Mouse (Mus musculus) ovary, adult 10 weeks (tissue): ENCODE data around the gene Nol4l. TPM values are rescaled to one million over a fixed set of nuclear protein-coding genes. Genes with fewer than 3 reads are reported as not detected.

Experiments
- polyA plus RNA-seq: library from polyadenylated mRNA; stranded (reverse); fragments of 350-450 nt; fragmentation: Illumina TruSeq; extraction: RNeasy Lipid Tissue Mini Kit (QIAGEN cat#74804); gene quantifications from one replicate; pipeline ENCODE4 v1.2.3, GENCODE M21; 2014

Nol4l gene
- 7.2 TPM for polyA plus RNA-seq

DNA sequence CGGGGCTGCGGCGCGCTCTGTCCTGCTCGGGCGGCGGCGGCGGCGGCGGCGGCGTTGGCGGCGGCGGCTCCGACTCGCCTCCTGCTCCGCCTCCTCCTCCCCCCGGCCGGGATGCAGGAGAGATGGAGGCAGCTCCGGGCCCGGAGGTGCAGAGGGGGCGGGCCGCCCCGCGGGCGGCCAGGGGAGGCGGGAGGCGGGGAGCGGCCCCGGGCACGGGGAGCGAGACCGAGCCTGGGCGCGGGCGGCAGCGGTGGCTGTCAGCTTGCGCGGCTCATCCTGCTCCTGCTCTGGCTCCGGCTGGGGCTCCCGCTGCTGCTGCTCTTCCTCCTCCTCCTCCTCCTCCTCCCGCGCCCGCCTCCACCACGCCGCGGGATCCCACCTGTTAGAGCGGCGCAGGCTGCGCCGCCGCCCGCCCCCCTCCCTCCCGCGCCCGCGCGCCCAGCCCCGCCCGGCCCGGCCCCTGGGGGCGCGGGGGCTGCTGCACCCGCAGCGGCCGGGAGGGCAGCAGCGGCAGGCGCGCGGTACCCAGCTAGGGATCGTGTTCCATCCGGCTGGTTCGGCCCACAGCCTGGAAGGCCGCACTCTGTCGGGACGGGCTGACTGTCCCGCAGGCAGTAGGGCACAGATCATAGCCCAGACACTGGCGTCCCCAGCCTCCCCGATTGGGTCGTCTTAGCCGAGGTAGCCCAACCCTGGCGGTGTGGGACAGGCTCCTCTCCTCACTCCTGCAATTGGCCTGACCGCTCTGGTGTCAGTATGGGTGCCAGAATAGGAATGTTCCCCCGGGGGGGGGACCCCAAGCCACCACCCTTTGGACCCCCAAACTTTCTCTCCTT lies at the start of gene Nol4l:
Nol4l (minus strand) TSS at position 41 of the 836 bp plus-strand sequence.

DNA sequence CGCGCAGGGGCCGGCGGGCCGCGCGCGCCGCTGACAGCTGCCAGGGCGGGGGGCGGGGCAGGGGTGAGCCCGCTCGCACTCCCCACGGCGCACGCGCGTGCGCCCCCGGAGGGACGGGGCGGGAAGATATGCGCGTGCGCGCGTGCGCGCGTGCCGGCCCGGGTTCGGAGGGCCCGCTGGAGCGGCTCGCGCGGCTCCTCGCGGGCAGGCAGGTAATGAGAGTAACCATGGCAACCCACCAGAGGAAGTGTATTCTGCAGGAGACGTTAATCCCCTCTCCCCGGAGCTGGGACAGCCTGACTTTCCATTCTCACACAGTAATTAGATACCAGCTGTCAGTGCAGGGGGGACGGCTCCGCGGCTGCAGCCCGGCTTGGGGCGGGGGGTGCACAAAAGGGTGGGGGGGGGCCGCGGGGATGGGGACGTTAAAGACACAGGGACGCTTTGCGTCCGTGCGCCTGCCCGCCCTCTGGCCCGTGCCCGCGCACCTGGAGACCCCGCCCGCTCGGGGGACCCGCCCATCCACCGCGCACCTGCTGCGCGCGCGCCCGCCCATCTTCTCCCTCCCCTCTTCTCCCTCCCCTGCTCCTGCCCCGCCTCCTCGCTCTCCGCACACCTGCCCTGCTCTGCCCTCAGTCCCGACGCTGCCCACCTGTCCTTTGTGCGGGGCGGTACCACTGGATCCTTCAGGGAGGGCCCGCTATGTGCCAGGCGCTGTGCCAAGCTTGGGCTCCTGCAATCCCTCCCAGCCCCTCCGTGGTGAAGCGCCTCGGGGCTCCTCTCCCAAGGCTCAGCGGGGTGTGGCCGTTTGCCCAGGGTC lies 37.0 kb downstream of the Nol4l start, which contains the start of gene 4930404H24Rik:
4930404H24Rik (plus strand) TSS at position 218 of the 820 bp plus-strand sequence.

Other genes with a start within 250 kb of the Nol4l start
- 17.8 TPM for gene Kif3b, start 238.6 kb downstream of the Nol4l start, polyA plus RNA-seq
- gene Asxl1, start 184.1 kb downstream of the Nol4l start, polyA plus RNA-seq = 41.0 TPM
- not detected for gene 4930404H24Rik, start 37.2 kb downstream of the Nol4l start, polyA plus RNA-seq
- gene Commd7, start 102.8 kb upstream of the Nol4l start, polyA plus RNA-seq = 10.5 TPM
- gene Dnmt3b, start 119.5 kb upstream of the Nol4l start, polyA plus RNA-seq = 3.4 TPM
- gene Dnmt3c, start 166.7 kb upstream of the Nol4l start, polyA plus RNA-seq = not detected
- gene Mapre1, start 211.3 kb upstream of the Nol4l start, polyA plus RNA-seq = 678 TPM
- gene Efcab8, start 250.0 kb upstream of the Nol4l start, polyA plus RNA-seq = not detected